Mouse (Mus musculus) cerebellum, adult 18-20 months (tissue): ENCODE data around the gene Fyco1.
"Not testable (repeated sequence)": the region's sequence is repeated elsewhere in the genome, so short reads cannot be mapped to it uniquely, and the experiment has no call there.

Source experiments
- DNase-seq, 2 experiments: peaks; one replicate each; pipeline ENCODE4 v3.0.0; 2021

The Fyco1 gene

GRCm38 (mm10) chr9:123814326-123814725 is 37.4 kb downstream of the Fyco1 start:
- no peak for DNase-seq

GRCm38 (mm10) chr9:123811831-123812230 is 39.9 kb downstream of the Fyco1 start:
- DNase-seq, result no peak

- DNase-seq, result no peak
Observed at GRCm38 (mm10) chr9:123808583-123808982, 43.1 kb downstream of the Fyco1 start.

GRCm38 (mm10) chr9:123806267-123806666 is 45.4 kb downstream of the Fyco1 start, which contains the start of gene Cxcr6:
TSS of gene Cxcr6 (plus strand) at chr9:123806475.
- no peak for DNase-seq

GRCm38 (mm10) chr9:123805241-123805640 is 46.5 kb downstream of the Fyco1 start:
- DNase-seq, result no peak

GRCm38 (mm10) chr9:123802896-123803295 is 48.8 kb downstream of the Fyco1 start:
- DNase-seq, result no peak

- no peak for DNase-seq
Observed at GRCm38 (mm10) chr9:123802421-123802820, 49.3 kb downstream of the Fyco1 start.

GRCm38 (mm10) chr9:123801527-123801926 is 50.2 kb downstream of the Fyco1 start:
- no peak for DNase-seq

GRCm38 (mm10) chr9:123796174-123796573 is 55.5 kb downstream of the Fyco1 start:
- peak; percentile 29 to 31 for DNase-seq

- no peak for DNase-seq
Observed at GRCm38 (mm10) chr9:123788855-123789529, 62.7 kb downstream of the Fyco1 start.

- DNase-seq, result not testable (repeated sequence)
Observed at GRCm38 (mm10) chr9:123773299-123773698, 78.4 kb downstream of the Fyco1 start.

- no peak for DNase-seq
Observed at GRCm38 (mm10) chr9:123769532-123769931, 82.2 kb downstream of the Fyco1 start.

- no peak for DNase-seq
Observed at GRCm38 (mm10) chr9:123768443-123768842, 83.3 kb downstream of the Fyco1 start.

- no peak for DNase-seq
Observed at GRCm38 (mm10) chr9:123766996-123767395, 84.7 kb downstream of the Fyco1 start.

GRCm38 (mm10) chr9:123763771-123764170 is 87.9 kb downstream of the Fyco1 start:
- no peak for DNase-seq

GRCm38 (mm10) chr9:123762886-123763285 is 88.8 kb downstream of the Fyco1 start:
- no peak for DNase-seq

GRCm38 (mm10) chr9:123760806-123761205 is 90.9 kb downstream of the Fyco1 start:
- no peak for DNase-seq

GRCm38 (mm10) chr9:123758645-123759044 is 93.1 kb downstream of the Fyco1 start:
- DNase-seq, result no peak

GRCm38 (mm10) chr9:123758156-123758555 is 93.5 kb downstream of the Fyco1 start:
- no peak for DNase-seq

- no peak for DNase-seq
Observed at GRCm38 (mm10) chr9:123757326-123757725, 94.4 kb downstream of the Fyco1 start.

GRCm38 (mm10) chr9:123756752-123757151 is 94.9 kb downstream of the Fyco1 start:
- no peak for DNase-seq

- no peak for DNase-seq
Observed at GRCm38 (mm10) chr9:123754333-123754732, 97.4 kb downstream of the Fyco1 start.

- DNase-seq, result not testable (repeated sequence)
Observed at GRCm38 (mm10) chr9:123749687-123750086, 102.0 kb downstream of the Fyco1 start.

- no peak for DNase-seq
Observed at GRCm38 (mm10) chr9:123740799-123741198, 110.9 kb downstream of the Fyco1 start.
